Mouse (Mus musculus) fat pad, adult 2 months (tissue): ENCODE data around the gene Klhl18.

ENCODE experiments used
- DNase-seq: peaks from one replicate; pipeline ENCODE4 v3.0.0-alpha.2; 2011; ENCODE audit warnings: low read depth, low spot score; ENCODE audit errors: extremely low read depth

Klhl18 gene

GRCm38 (mm10) chr9:110476124-110477091 is at the start of gene Klhl18, which contains the start of gene Kif9:
TSS of gene Klhl18 (minus strand) at chr9:110476694.
TSS of gene Kif9 (plus strand) at chr9:110476958.
- peak; percentile 62 for DNase-seq

- DNase-seq, result peak; percentile 33
Measured at GRCm38 (mm10) chr9:110525737-110526136, 49.2 kb upstream of the Klhl18 start.

- DNase-seq, result no peak
Measured at GRCm38 (mm10) chr9:110490913-110491312, 14.4 kb upstream of the Klhl18 start.

- no peak for DNase-seq
Measured at GRCm38 (mm10) chr9:110488841-110489240, 12.3 kb upstream of the Klhl18 start.

- DNase-seq, result no peak
Measured at GRCm38 (mm10) chr9:110478639-110479038, 2.1 kb upstream of the Klhl18 start.

GRCm38 (mm10) chr9:110477951-110478350 is 1.5 kb upstream of the Klhl18 start:
- no peak for DNase-seq

GRCm38 (mm10) chr9:110466179-110466578 is 10.3 kb downstream of the Klhl18 start:
- DNase-seq, result no peak

- DNase-seq, result no peak
Measured at GRCm38 (mm10) chr9:110465336-110465735, 11.2 kb downstream of the Klhl18 start.

GRCm38 (mm10) chr9:110463983-110464591 is 12.4 kb downstream of the Klhl18 start:
- DNase-seq, result no peak

- DNase-seq, result no peak
Measured at GRCm38 (mm10) chr9:110462321-110462720, 14.2 kb downstream of the Klhl18 start.

- DNase-seq, result no peak
Measured at GRCm38 (mm10) chr9:110460884-110461815, 15.3 kb downstream of the Klhl18 start.

GRCm38 (mm10) chr9:110459145-110459727 is 17.3 kb downstream of the Klhl18 start:
- no peak for DNase-seq

GRCm38 (mm10) chr9:110457926-110458325 is 18.6 kb downstream of the Klhl18 start:
- DNase-seq, result no peak

- no peak for DNase-seq
Measured at GRCm38 (mm10) chr9:110452523-110452922, 24.0 kb downstream of the Klhl18 start.

- DNase-seq, result peak; percentile 16
Measured at GRCm38 (mm10) chr9:110448857-110449617, 27.5 kb downstream of the Klhl18 start.

- no peak for DNase-seq
Measured at GRCm38 (mm10) chr9:110448356-110448755, 28.1 kb downstream of the Klhl18 start.

- no peak for DNase-seq
Measured at GRCm38 (mm10) chr9:110440559-110440958, 35.9 kb downstream of the Klhl18 start.

- DNase-seq, result no peak
Measured at GRCm38 (mm10) chr9:110440049-110440448, 36.4 kb downstream of the Klhl18 start.

- DNase-seq, result no peak
Measured at GRCm38 (mm10) chr9:110436041-110436440, 40.5 kb downstream of the Klhl18 start.

GRCm38 (mm10) chr9:110433045-110433444 is 43.4 kb downstream of the Klhl18 start:
- DNase-seq, result no peak
